Mouse (Mus musculus): Measurements from ENCODE around the gene Asna1. TPM values are rescaled to one million over a fixed set of nuclear protein-coding genes. Genes with fewer than 3 reads are reported as not detected.

The Asna1 gene
- polyA plus RNA-seq, 1 experiment = 97.2 TPM

DNA sequence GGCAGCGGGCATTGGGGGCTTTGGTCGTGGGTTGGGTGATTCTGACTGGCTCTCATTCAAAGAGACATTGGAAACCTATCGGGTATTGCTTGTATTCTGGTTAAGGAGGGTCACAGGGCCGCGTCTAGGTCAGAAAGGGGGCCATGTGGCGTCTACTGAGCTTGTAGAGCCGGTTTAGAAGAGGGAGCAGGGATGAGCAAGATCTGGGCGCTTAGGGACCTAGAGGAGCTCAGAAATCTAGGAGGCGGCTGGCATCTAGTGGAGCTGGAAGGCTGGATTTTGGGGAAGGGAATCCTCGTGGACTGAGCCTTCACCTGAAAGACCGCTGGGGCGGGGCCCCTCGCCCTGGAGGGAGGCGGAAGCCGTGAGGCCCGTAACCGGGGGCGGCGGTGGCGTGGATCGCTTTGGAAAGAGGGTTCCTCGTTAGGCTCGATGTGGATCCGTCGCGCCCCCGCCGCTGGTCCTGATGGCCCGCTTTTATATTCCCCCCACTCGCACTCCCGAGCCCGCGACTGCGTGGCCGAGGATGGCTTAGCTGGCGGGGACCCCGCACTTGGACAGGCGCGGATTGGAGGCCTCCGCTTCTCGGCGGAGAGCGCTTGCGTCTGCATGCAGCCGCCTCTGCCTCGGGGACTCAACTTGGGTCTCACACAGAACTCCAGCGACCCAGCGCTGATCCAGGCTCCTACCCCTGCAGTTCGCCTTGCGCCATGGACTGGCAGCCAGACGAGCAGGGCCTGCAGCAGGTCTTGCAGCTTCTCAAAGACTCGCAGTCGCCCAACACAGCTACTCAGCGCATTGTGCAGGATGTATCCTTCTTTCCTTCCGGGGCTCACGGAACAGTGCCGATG, 12.8 kb upstream of the Asna1 start:
- no peak for TF ChIP-seq GATA1 (IDR thresholded peaks at IDR 0.05; ENCODE audit: low read length)

DNA sequence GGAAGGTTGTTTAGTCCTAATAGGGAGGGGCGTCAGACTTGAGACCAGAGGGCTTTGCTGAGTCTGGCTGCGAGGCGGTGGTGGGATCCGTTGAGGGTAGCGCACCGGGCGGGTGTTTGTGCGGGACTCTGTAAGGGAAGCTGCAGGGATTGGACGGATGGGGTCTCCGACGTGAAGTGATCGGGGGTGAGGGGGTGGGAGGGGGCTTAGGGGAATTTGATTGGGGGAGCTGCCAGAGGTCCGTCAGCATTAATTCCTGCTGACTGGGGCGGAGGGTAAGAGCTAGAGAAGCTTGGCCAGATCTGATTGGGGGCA, 12.2 kb upstream of the Asna1 start:
- no peak for TF ChIP-seq GATA1 (IDR thresholded peaks at IDR 0.05; ENCODE audit: low read length)

DNA sequence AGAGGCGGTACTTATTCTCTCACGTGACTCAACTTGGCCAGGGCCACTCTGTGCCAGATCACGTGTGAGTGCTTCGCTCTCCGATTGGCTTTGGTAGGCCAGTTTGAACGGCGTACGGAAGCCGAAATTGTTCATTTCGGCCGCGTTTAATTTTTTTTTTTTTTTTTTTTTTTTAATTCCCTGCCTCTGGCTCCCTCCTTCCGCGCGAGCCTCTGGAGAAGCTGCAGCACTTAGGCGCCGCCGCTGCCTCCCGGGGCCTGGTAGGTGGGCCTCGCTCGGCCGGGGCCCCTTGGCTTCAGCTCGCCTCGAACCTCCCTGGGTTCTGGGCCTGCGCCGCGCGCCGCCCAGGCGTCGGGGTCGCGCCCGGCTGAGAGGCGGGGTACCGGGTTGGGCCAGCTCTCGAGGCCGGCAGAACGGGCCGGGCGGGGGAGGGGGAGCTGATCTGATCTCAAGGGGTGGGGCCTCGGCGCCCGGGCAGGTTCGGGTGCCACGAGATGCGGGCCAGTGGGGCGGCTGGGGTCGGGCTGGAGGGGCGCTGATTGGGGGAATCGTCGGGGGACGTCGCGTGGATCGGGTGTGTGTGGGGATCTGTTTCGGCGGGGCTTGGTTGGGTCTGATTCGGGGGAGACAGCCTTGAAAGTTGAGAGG, 11.8 kb upstream of the Asna1 start, which contains the start of gene Tnpo2:
TSS of gene Tnpo2 (plus strand) at position 198 of the 648 bp plus-strand sequence.
- no peak for TF ChIP-seq GATA1 (IDR thresholded peaks at IDR 0.05; ENCODE audit: low read length)

DNA sequence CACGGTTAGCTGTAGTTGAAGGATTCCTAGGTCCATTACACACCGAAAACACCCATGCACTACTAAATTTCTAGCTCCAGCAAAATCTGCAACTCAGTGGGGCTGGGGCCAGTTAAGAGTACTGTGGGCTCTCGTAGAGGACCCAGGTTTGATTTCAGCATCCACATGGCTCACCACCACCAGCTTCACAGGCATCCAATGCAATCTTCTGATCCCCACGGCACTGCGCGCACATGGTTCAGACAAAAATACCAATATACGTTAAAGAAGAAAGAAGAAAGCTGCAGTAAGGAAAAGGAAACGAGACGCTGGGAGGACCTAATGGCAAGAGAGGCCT, 11.3 kb upstream of the Asna1 start:
- no peak for TF ChIP-seq GATA1 (IDR thresholded peaks at IDR 0.05; ENCODE audit: low read length)

DNA sequence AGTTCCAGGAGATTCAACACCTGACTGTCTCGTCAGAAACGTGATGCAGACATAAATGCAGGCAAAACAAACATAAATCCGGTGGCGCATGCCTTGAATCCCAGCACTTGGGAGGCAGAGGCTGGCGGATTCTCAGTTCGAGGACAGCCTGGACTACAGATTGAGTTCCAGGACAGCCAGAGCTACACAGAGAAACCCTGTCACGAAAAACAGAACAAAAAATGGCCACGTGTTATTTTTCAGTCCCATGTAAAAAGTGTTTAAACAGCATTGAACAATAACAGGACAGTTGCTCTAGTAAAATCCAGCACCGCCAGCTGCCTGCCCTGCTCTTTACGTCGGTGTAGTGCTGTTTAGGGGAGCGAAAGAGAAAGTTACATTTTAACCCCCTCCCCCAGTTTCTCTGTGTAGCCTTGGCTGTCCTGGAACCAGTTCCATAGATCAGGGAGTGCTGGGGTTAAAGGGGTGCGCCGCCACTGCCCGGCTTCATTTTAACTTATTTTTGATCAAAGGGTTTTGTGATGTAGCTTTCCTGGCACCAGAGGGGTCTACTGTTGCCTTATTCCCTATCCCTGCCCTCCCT, 10.7 kb upstream of the Asna1 start:
- TF ChIP-seq GATA1 (IDR thresholded peaks at IDR 0.05; ENCODE audit: low read length) = no peak

DNA sequence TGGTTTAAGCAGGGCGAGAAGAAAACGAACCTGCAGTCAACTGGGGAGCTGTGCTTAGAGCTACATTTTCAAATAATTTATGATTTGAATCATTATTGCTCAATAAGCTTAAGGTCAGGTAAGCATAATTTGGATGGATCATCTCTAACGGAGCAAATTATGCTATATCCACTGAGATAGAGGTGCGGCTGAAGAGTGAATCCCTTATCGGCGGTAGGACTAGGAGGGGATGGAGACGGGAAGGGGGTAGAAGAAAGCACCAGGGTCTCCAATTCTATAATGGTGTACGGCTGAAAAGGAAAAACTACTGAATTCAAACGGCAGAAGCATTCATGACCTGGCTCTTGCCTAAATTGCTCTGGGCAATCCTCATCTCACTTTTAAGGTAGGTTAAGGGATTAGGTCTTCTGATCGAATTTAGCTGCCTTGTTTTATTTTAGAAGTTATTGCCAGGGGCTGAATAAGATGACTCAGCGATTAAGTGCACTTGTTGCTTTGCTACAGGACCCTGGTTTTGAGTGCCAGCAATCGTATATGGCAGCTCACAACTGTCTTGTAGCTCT, 10.2 kb upstream of the Asna1 start:
- no peak for TF ChIP-seq GATA1 (IDR thresholded peaks at IDR 0.05; ENCODE audit: low read length)

DNA sequence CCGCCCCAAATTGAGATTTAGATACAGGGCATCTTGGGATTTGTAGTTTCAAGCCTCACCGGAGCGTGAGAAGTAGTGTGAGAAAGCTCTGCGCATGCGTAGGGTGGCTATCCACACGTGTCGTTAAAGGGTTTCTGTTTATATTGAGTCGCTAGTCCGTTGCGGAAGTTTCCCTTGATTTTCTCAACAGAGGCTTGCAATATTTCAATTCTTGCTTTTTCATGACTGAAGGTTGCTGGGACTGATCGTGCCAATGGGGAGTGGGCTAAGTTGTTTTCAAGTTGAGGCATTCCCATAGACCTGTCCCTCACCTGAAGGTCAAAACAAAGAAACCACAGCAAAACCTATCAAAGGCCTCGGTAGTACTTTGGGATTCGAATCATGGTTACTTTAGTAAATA, 9.7 kb upstream of the Asna1 start:
- TF ChIP-seq GATA1 (IDR thresholded peaks at IDR 0.05; ENCODE audit: low read length) = no peak

DNA sequence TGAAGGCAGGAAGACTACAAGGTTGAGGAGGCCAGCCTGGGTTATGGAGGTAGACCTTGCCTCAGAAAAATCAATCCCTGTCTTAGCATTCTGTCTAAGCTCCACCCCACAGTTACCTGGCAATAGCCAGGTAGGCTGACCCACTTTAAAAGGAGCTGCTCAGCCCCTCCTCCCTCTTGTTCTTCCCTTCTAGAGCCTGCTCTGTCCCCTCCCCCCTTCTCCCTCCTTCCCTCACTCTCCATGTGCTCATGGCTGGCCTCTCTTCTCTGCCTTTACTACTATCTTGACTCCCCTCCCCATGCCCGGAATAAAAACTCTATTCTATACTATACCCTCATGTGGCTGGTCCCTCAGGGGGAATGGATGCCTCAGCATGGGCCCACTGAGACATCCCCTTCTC, 8.8 kb upstream of the Asna1 start:
- TF ChIP-seq GATA1 (IDR thresholded peaks at IDR 0.05; ENCODE audit: low read length) = no peak

DNA sequence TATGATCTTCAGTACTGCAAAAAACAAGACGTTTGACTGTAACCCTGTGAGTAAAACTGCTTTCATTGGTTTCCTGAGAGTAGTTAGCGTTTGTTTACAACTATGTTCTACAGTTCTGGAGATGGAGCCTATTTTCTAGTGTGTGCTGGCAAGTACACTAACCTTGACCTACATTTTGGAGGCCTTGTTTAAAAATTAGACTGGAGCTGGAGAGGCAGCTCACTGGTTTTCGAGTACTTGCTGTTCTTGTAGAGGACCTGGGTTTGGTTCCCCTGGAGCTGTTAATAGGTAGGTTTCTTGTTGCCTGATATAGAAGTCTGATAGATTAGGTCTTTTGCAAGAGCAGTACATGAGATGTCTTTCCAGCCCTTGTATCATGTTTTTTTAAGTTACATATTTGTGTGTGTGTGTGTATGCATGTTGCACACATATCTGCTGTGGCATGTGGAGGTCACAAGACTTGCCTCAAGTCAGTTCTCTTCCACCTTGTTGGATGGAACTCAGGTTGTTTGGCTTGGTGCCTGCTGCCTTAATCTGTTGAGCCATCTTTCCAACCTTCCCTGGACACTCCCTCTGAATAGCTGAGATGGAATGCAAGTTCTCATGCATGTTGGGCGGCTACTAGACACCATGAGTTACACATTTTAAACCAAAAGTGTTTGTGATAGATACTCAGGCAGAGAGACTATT, 7.7 kb upstream of the Asna1 start:
- TF ChIP-seq GATA1 (IDR thresholded peaks at IDR 0.05; ENCODE audit: low read length) = no peak

DNA sequence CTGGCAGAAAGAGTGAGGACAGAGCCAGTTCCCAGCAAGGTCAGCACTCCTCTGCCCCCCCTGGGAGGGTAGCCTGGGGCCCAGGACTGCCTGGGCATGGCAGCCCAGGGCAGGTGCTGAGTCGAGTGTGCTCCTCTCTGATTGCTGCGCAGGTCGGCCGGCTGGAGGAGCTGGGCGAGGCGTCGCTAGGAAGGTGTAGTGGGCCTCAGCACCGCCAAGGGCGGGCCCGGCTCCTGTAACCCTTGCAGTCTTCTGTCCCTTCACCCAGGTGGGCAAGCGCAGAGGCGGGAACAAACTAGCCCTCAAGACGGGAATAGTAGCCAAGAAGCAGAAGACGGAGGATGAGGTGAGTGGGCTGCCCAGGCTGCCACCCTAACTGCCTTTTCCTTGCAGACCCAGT, 4.2 kb upstream of the Asna1 start:
- TF ChIP-seq GATA1 (IDR thresholded peaks at IDR 0.05; ENCODE audit: low read length) = no peak

DNA sequence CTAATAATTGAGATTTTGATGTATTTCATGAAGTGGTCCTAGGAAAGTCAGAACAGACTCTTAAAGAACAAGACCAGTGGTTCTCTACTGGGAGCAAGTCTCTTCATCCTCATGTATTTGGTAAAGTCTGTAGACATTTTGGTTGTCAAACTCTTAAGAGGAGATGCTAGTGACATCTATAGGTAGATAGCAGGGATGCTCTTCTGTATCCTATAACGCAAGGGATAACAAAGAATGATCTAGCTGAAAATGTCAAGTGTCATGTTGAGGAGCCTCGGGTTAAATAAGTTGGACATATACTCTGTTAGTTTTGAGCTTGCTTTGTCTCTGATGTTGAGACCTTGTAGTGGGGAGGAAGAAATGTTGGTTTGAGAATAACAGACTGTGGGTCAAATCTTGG, 2.8 kb upstream of the Asna1 start:
- TF ChIP-seq GATA1 (IDR thresholded peaks at IDR 0.05; ENCODE audit: low read length) = no peak

DNA sequence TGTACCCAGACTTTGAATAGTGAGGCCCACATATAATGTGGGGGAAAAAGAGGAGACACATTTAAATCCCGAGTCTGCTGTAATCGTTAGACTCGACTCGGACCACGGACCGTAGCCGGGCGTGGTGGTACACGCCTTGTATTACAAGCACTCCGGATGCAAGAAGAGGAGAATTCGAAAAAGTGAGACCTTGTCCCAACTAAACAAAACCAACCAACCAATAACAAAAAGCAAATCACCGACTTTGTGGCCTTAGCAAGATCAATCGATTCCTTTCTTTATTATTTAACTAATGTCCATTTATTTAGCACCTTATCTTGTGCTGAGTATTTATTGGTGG, 2.4 kb upstream of the Asna1 start:
- TF ChIP-seq GATA1 (IDR thresholded peaks at IDR 0.05; ENCODE audit: low read length) = no peak

DNA sequence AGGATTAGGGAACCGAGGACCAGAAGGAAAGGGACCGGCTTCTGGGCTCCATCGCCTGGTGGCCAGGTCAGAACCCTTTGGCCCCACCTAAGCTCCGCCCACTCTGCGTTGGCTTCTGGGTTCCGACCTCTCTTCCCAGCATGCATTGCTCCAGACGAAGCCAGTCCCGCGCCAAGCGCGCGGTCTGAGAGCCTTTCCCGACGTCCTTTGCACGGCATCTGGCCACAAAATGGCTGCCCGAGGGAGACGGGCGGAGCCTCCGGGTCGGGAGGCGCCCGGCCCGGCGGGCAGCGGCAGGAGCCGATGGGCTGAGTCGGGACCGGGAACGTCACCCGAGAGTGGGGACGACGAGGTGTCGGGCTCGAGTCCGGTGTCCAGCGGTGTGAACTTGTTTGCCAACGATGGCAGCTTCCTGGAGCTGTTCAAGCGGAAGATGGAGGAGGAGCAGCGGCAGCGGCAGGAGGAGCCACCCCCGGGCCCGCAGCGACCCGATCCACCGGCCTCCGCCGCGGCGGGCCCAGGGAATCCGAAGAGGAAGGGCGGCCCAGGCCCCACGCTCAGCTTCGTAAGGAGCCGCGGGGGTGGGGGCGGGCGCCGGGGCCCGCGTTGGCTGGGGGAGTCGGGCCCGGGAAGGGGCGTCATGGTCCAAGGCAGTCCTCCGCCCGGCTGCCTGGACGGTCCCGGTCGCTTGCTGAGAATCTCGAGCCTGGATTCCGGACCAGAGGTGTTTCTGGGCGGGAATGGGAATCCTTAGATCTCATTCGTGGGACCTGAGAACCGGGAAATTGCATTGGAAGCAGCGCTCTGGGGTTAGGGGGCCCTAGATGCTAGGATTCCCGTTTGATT, 1.8 kb upstream of the Asna1 start, which contains the start of gene Trir:
TSS of gene Trir (plus strand) at position 154 of the 846 bp plus-strand sequence.
- TF ChIP-seq GATA1 (IDR thresholded peaks at IDR 0.05; ENCODE audit: low read length) = no peak

DNA sequence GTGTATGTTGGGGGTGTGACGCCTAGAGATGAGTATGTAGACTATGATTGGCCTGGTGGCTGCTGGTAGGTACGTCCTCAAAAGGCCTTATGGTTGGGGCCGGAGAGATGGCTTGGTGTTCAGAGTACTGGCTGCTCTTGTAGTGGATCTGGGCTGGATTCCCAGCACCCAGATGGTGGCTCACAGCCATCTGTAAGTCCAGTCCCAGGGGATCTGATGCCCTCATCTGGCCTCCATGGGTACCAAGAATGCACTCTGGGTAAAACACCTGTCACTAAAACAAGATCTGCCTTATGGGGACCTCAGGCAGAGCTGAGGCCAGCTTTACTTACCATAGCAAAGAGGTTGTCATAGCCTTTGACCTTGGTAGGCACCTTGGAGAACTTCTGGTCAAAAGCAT, 1.2 kb downstream of the Asna1 start:
- TF ChIP-seq GATA1 (IDR thresholded peaks at IDR 0.05; ENCODE audit: low read length) = no peak

DNA sequence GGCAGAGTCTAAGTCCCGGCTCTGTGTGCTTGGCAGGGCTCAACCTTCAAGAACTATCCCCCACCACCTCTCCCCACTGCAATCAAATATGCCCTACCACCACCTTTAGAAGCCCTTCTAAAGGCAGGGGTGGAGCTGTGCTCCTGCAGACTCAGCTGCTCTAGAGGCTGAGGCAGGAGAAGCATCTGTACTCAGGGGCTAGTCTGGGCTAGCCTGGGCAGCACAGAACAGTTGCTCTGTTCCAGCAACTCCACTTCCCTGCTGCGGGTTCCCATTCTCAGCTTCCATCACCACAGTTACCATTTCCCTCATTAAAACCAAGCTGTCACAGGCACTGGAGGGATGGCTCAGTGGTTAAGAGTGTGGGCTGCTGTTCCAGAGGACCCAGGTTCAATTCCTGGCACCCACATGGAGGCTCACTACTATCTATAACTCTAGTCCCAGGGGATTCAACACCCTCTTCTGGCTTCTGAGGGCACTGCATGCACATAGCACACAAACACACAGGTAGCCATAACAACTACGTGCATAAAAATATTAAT, 3.5 kb downstream of the Asna1 start:
- no peak for TF ChIP-seq GATA1 (IDR thresholded peaks at IDR 0.05; ENCODE audit: low read length)

Data from G1E-ER4 (cell line).